Mouse (Mus musculus) midbrain, embryonic 11.5 days (tissue): ENCODE results near the gene Ankmy1. TPM values are rescaled to one million over a fixed set of nuclear protein-coding genes. Genes with fewer than 3 reads are reported as not detected.

Source experiments
- ATAC-seq: fragments of 200-750 bp; cut with Nextera tagmentation; 2 replicates; pipeline ENCODE4 v1.8.0; 2017; ENCODE audit warnings: moderate TSS enrichment, moderate library complexity; ENCODE audit not compliant: low FRiP score
- DNase-seq: peaks from one replicate; pipeline ENCODE4 v3.0.0; 2015; ENCODE audit warnings: low spot score; ENCODE audit errors: missing footprints
- H3K27ac ChIP-seq: fragments of 300-500 bp; sonication (generic); 2 replicates; pipeline ENCODE4 v1.5.1; 2014; ENCODE audit warnings: low read depth, low read length
- H3K27me3 ChIP-seq: fragments of 300-500 bp; sonication (generic); 2 replicates; pipeline ENCODE4 v1.6.1; 2014; ENCODE audit warnings: mild to moderate bottlenecking, low read length, moderate library complexity, mixed read lengths; ENCODE audit not compliant: control insufficient read depth, insufficient read depth
- H3K36me3 ChIP-seq: fragments of 300-500 bp; sonication (generic); 2 replicates; pipeline ENCODE4 v1.6.1; 2014; ENCODE audit warnings: mild to moderate bottlenecking, low read length, moderate library complexity, mixed read lengths; ENCODE audit not compliant: control insufficient read depth, insufficient read depth
- H3K4me1 ChIP-seq: fragments of 300-500 bp; sonication (generic); 2 replicates; pipeline ENCODE4 v1.6.1; 2014; ENCODE audit warnings: low read length; ENCODE audit not compliant: control insufficient read depth, insufficient read depth
- H3K4me2 ChIP-seq: fragments of 300-500 bp; sonication (generic); 2 replicates; pipeline ENCODE4 v1.6.1; 2014; ENCODE audit warnings: mild to moderate bottlenecking, moderate library complexity
- H3K4me3 ChIP-seq: fragments of 300-500 bp; sonication (generic); 2 replicates; pipeline ENCODE4 v1.5.1; 2014; ENCODE audit warnings: low read depth, low read length
- H3K9ac ChIP-seq: fragments of 300-500 bp; sonication (generic); 2 replicates; pipeline ENCODE4 v1.6.1; 2014; ENCODE audit warnings: low read length
- H3K9me3 ChIP-seq: fragments of 300-500 bp; sonication (generic); 2 replicates; pipeline ENCODE4 v1.6.1; 2016; ENCODE audit warnings: low read length; ENCODE audit not compliant: control insufficient read depth
- WGBS: fragments of 180-500 bp; shearing (Covaris S2); extraction: QIAGEN DNeasy Blood & Tissue Kit; methylation state at CpG from one replicate; pipeline ENCODE4 v1.1.7; 2014; 5-methylcytosine and 5-hydroxymethylcytosine counted together
- polyA plus RNA-seq: library from polyadenylated mRNA; unstranded; fragments of >200 nt; fragmentation: Nextera tagmentation; extraction: Ambion mirVana; gene quantifications from 2 replicates; pipeline ENCODE4 v1.2.1, GENCODE M21; 2014

The Ankmy1 gene
- polyA plus RNA-seq, 1 experiment from 2014 or later: 0.68 TPM

DNA sequence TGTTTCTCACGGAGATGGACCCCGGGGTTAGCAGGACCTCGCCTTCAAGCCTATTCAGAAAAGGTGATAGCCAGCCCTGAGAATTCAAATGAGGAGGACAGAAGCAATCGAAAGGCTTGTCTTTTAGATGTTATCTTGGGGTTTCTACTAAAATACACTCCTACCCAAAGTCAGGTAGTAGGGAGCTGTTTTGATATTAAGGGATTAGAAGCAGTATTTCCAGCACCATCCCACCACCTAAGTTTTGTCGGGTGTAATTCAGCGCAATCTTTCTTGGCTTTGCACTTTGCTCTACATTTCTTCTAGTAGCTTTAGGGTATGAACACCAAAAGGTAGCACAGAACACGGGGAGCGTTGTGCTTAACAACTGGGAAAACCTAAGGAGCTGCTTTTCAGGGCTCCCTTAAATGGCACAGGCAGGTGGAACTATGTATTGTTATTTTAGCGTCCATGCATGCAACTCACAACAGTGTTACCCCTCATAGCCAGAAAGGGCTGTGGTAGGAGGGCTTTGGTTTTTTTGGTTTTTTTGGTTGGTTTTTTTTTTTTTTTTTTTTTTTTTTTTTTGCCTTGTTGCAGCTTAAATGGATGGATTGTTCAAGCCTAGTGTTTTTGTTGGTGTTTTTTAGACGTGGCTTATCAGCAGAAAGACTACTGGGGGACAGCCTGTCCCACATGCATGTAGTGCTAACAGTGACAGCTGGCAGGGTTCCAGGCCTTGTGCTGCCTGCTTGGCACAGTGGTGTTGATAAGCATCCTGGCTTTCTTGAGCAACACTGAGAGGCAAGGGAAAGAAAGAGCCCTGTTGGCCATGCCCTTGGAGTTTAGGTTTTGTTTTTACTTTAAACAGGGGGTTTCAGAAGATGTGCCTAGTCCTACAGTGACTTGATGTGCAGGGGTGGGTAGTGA is 32.6 kb upstream of the Ankmy1 start:
- no peaks in the 10 kb centered on the region for H3K27me3 ChIP-seq
- H3K4me3 ChIP-seq: peak overlapping the region; percentile 80
- H3K27ac ChIP-seq: peak overlapping the region; percentile 96
- peak overlapping the region; percentile 87 for H3K9ac ChIP-seq
- no peaks in the 10 kb centered on the region for H3K9me3 ChIP-seq
- WGBS: 25% methylated on average over 10 of the region's 10 CpGs
- peak overlapping the region; percentile 84 for H3K4me2 ChIP-seq
- DNase-seq (no peak), ATAC-seq (no peak)
- peaks cover 7% of the 10 kb centered on the region for H3K36me3 ChIP-seq
- peaks cover 20% of the 10 kb centered on the region for H3K4me1 ChIP-seq

DNA sequence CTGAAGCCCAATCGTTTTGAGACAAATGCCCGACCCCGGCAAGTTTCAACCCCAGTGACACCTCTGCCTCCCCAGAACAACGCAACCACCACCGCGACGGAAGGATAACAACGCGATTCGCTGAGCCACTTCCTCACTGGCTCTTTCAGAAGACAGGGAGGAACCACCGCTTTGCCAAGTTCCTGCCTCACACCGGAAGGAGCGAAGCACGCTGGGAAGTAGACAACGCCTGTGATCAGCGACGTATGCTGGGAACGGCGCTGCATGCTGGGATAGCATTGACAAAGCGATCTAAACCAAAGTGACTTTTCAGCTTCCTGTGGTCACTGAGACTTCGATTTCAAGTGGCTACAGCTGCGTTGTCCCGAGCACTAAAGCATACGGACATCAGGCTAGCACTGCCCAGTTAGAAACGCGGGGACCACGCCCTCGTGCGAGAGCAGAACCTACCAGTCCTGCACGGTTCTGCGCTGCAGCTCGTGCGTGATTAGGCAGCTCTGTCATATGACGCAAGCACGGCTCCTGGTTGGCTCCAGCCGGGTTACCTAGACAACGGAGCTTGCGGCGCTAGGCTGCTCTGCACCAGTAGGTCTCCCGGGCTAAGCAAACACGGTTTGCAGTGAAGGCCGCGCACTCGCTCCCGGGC is 31.6 kb upstream of the Ankmy1 start, which contains the start of gene Capn10:
Gene Capn10 (plus strand): TSS at position 195 of the 646 bp plus-strand sequence.
- WGBS: 0% methylated on average over 45 of the region's 45 CpGs
- ATAC-seq (peak; percentile 100), DNase-seq (peak; percentile 99)
- H3K9ac ChIP-seq: peak within 1 kb of the TSS; percentile 87
- peaks cover 20% of the 10 kb centered on the region for H3K4me1 ChIP-seq
- peak within 1 kb of the TSS; percentile 96 for H3K27ac ChIP-seq
- no peaks in the 10 kb centered on the region for H3K27me3 ChIP-seq
- peak within 1 kb of the TSS; percentile 84 for H3K4me2 ChIP-seq
- peaks cover 5% of the 10 kb centered on the region; the same call in 1 of the 2 replicates for H3K36me3 ChIP-seq
- peak within 1 kb of the TSS; percentile 80 for H3K4me3 ChIP-seq
- H3K9me3 ChIP-seq: no peaks in the 10 kb centered on the region

DNA sequence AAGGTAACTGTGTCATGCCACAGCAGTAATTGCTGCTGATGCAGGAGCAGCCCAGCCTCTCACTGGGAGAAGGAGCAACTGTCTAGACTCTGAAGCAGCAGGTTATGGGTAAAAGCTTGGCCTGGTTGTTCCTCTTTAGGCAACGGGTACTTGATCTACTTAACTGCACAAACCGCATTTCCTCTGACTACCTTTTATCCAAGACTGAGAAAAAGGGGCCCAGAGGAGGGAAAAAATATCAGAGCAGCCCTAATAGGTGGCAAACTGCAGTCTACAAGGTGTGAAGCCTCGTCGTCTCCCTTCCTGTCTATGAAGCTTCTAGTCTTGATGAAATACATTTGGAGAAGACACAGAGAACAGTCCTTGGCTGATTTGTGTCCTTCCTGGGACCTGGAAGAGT is 30.9 kb upstream of the Ankmy1 start:
- Histone ChIP-seq H3K9me3 (no peaks in the 10 kb centered on the region), H3K27me3 (no peaks in the 10 kb centered on the region), H3K36me3 (no peaks in the 10 kb centered on the region), H3K4me1 (peaks cover 20% of the 10 kb centered on the region), H3K9ac (peak overlapping the region; percentile 87), H3K4me2 (peak overlapping the region; percentile 84), H3K4me3 (peak overlapping the region; percentile 80), H3K27ac (peak overlapping the region; percentile 96)
- WGBS: 84% methylated on average over 4 of the region's 4 CpGs
- ATAC-seq (no peak), DNase-seq (no peak)

GRCm38 (mm10) chr1:92930171-92930706 is 27.5 kb upstream of the Ankmy1 start:
- 30% methylated on average over 1 of the region's 1 CpGs for WGBS
- no peak for DNase-seq
- no peak overlapping the region for H3K4me2 ChIP-seq
- H3K9ac ChIP-seq: no peak overlapping the region
- H3K4me3 ChIP-seq: no peak overlapping the region
- H3K27me3 ChIP-seq: no peaks in the 10 kb centered on the region
- ATAC-seq: no peak
- peaks cover 7% of the 10 kb centered on the region for H3K4me1 ChIP-seq
- H3K36me3 ChIP-seq: no peaks in the 10 kb centered on the region
- no peaks in the 10 kb centered on the region for H3K9me3 ChIP-seq
- no peak overlapping the region for H3K27ac ChIP-seq

GRCm38 (mm10) chr1:92921496-92921895 is 18.8 kb upstream of the Ankmy1 start:
- Histone ChIP-seq H3K4me1 (no peaks in the 10 kb centered on the region), H3K9ac (no peak overlapping the region), H3K4me3 (no peak overlapping the region), H3K9me3 (no peaks in the 10 kb centered on the region), H3K4me2 (no peak overlapping the region), H3K36me3 (peaks cover 23% of the 10 kb centered on the region), H3K27ac (no peak overlapping the region), H3K27me3 (no peaks in the 10 kb centered on the region)
- DNase-seq (no peak), ATAC-seq (no peak)
- 89% methylated on average over 4 of the region's 4 CpGs for WGBS

DNA sequence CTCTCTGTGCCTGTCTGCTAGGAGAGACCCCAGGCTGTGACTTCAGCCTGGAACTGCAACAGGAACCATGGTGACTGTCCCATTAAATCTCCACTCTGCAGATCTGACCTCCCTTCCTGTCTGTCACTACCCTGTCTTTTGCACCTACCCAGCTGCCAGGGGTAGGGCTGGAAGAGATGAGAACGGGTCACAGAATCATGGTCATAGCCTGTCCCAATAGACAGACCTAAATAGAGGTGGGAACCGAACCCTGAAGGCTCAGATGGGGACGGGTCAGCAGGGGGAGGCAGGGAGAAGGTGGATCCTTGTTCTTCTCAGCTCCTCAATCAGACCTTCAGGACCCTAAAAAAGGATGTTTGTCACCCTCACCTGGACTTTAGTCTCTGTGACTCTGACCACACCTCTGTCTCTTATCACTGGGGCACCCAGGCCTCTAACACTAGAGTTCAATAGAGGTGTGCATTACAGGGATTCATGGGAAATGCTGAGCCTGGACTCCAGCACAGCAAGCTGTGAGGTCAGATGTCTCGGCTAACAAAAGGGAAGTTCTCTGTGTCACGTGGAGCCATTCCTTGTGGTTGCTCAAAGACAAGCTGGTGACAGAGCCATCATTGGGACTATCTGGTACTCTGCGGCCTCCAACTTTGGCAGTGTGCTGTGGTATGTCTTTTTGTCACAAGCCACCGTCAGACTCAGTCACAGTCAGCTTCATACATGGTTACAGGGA is 17.9 kb upstream of the Ankmy1 start:
- Histone ChIP-seq H3K27ac (no peak overlapping the region), H3K4me1 (no peaks in the 10 kb centered on the region), H3K4me2 (no peak overlapping the region), H3K4me3 (no peak overlapping the region), H3K36me3 (peaks cover 23% of the 10 kb centered on the region), H3K9me3 (no peaks in the 10 kb centered on the region), H3K9ac (no peak overlapping the region), H3K27me3 (no peaks in the 10 kb centered on the region)
- WGBS: 82% methylated on average over 7 of the region's 7 CpGs
- ATAC-seq: no peak
- DNase-seq: no peak

DNA sequence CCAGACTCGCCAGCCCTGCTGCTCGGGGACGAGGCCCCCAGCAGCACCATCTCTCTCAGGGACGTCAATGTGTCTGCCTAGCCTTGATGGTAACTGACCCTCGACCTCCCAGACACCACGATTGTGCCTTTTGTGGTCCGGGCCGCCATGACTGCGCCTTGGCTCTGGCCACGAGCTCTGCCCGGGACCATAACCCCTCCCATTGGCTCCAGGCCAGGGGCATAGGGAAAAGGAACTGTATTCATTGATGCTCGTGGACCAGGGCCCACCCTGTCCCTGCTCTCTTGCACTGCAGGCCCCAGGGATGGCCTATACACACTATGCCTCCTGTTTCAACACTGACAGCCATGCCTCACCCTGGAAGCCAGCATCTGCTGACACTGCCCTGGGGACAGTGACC is 17.1 kb upstream of the Ankmy1 start:
- no peak for ATAC-seq
- WGBS: 90% methylated on average over 12 of the region's 12 CpGs
- H3K4me3 ChIP-seq: no peak overlapping the region
- no peak overlapping the region for H3K4me2 ChIP-seq
- H3K27me3 ChIP-seq: no peaks in the 10 kb centered on the region
- H3K4me1 ChIP-seq: no peaks in the 10 kb centered on the region
- no peak overlapping the region for H3K27ac ChIP-seq
- peaks cover 23% of the 10 kb centered on the region for H3K36me3 ChIP-seq
- no peaks in the 10 kb centered on the region for H3K9me3 ChIP-seq
- H3K9ac ChIP-seq: no peak overlapping the region
- DNase-seq: no peak

GRCm38 (mm10) chr1:92919151-92919550 is 16.4 kb upstream of the Ankmy1 start:
- no peaks in the 10 kb centered on the region for H3K4me1 ChIP-seq
- H3K27ac ChIP-seq: no peak overlapping the region
- no peak overlapping the region for H3K4me3 ChIP-seq
- no peaks in the 10 kb centered on the region for H3K27me3 ChIP-seq
- WGBS: 97% methylated on average over 11 of the region's 11 CpGs
- H3K9ac ChIP-seq: no peak overlapping the region
- H3K36me3 ChIP-seq: peaks cover 23% of the 10 kb centered on the region
- no peak overlapping the region for H3K4me2 ChIP-seq
- DNase-seq (no peak), ATAC-seq (no peak)
- H3K9me3 ChIP-seq: no peaks in the 10 kb centered on the region
